14 mouse cellular contexts compared by ENCODE assay signal in genomic region chr13:58023726-58024453, GRCm38 (mm10).
DNase-seq lines count a peak whose midpoint lies in the region; ATAC-seq lines count a peak whose summit lies in the region.
"Had no signal": no experiment of that assay in that cellular context is flagged by ENCODE, and none has a peak within 500 bp of the region (broad histone marks: within the 10 kb centered on the region; RNA-seq: fewer than 3 reads in every experiment).

No protein-coding gene starts in this region.

- peak; percentile 90 for ATAC-seq in hindbrain, embryonic 16.5 days
- ATAC-seq in neural tube, embryonic 15.5 days (ENCODE audit: low FRiP score) = no peak
- ATAC-seq: Patski had no signal

- peaks cover 4% of the 10 kb centered on the region for H3K36me3 ChIP-seq in hindbrain, embryonic 16.5 days (ENCODE audit: control insufficient read depth, insufficient read depth, low read length)
- peaks cover 4% of the 10 kb centered on the region for H3K36me3 ChIP-seq in neural tube, embryonic 15.5 days
- H3K36me3 ChIP-seq: heart, embryonic 15.5 days had no signal

- no peak overlapping the region for H3K4me2 ChIP-seq in hindbrain, embryonic 16.5 days (ENCODE audit: low read length)
- no peak overlapping the region for H3K4me2 ChIP-seq in neural tube, embryonic 15.5 days
- H3K4me2 ChIP-seq: embryonic facial prominence, embryonic 12.5 days; heart, embryonic 15.5 days had no signal

- peak; percentile 87 for DNase-seq in heart, adult 11 months
- DNase-seq in heart, adult 18-20 months = no peak
- DNase-seq in right cerebral cortex, postnatal 10 days (ENCODE audit: low spot score in 2 of 2) = peak; percentile 59 to 61
- DNase-seq in right cerebral cortex, postnatal 25 days = no peak
- DNase-seq in heart, postnatal 10 days = no peak
- no peak for DNase-seq in adrenal gland, postnatal 10 days
- DNase-seq: kidney, adult 8-10 months; right cerebral cortex, postnatal 14 days had no signal

- intact Hi-C loops in heart, postnatal 10 days (cut with DNase I) = no loop called here

- H3K27ac ChIP-seq in hindbrain, embryonic 16.5 days (ENCODE audit: low read depth, low read length) = peak overlapping the region; percentile 59
- no peak overlapping the region; the same call in none of the 2 replicates for H3K27ac ChIP-seq in neural tube, embryonic 15.5 days (replicated peaks)
- H3K27ac ChIP-seq: embryonic facial prominence, embryonic 12.5 days; heart, embryonic 15.5 days had no signal

- peaks cover 14% of the 10 kb centered on the region for H3K4me1 ChIP-seq in hindbrain, embryonic 16.5 days (ENCODE audit: control insufficient read depth, insufficient read depth, low read depth, low read length)
- H3K4me1 ChIP-seq in neural tube, embryonic 15.5 days = peaks cover 14% of the 10 kb centered on the region
- H3K4me1 ChIP-seq: embryonic facial prominence, embryonic 12.5 days had no signal

- H3K27me3 ChIP-seq in hindbrain, embryonic 16.5 days (replicated peaks; ENCODE audit: control insufficient read depth, insufficient read depth, low read length) = no peaks in the 10 kb centered on the region
- H3K27me3 ChIP-seq in neural tube, embryonic 15.5 days (replicated peaks) = no peaks in the 10 kb centered on the region
- H3K27me3 ChIP-seq: embryonic facial prominence, embryonic 12.5 days; heart, embryonic 15.5 days; Patski had no signal

- H3K9ac ChIP-seq in hindbrain, embryonic 16.5 days (ENCODE audit: low read depth, low read length) = peak overlapping the region; percentile 23; the same call in 1 of the 2 replicates
- 0 out of 2 replicates have a peak overlapping the region, but pooled peaks have one; percentile 18 for H3K9ac ChIP-seq in neural tube, embryonic 15.5 days (replicated peaks)
- H3K9ac ChIP-seq: embryonic facial prominence, embryonic 12.5 days; heart, embryonic 15.5 days had no signal

- 55% methylated on average over 8 of the region's 8 CpGs for WGBS in hindbrain, embryonic 16.5 days
- WGBS in neural tube, embryonic 15.5 days = 58% methylated on average over 8 of the region's 8 CpGs

- no peaks in the 10 kb centered on the region for H3K9me3 ChIP-seq in hindbrain, embryonic 16.5 days (ENCODE audit: control insufficient read depth, low read length)
- H3K9me3 ChIP-seq in neural tube, embryonic 15.5 days (replicated peaks) = no peaks in the 10 kb centered on the region
- H3K9me3 ChIP-seq: embryonic facial prominence, embryonic 12.5 days; heart, embryonic 15.5 days had no signal

- H3K4me3 ChIP-seq in hindbrain, embryonic 16.5 days (ENCODE audit: low read length) = no peak overlapping the region
- no peak overlapping the region for H3K4me3 ChIP-seq in neural tube, embryonic 15.5 days (replicated peaks)
- H3K4me3 ChIP-seq: embryonic facial prominence, embryonic 12.5 days; heart, embryonic 15.5 days; myocyte had no signal

Comparison
In these comparisons a context has a peak if more than half of its experiments do, and no peak if none do; other contexts are left out.
1. DNase-seq: peak in heart, adult 11 months (single experiment) and right cerebral cortex, postnatal 10 days (2 of 2); none in heart, adult 18-20 months (0 of 2), right cerebral cortex, postnatal 25 days (single experiment), heart, postnatal 10 days (0 of 2) and adrenal gland, postnatal 10 days (single experiment).